Mouse (Mus musculus): ENCODE results near the gene Kbtbd2. TPM values are rescaled to one million over a fixed set of nuclear protein-coding genes. Genes with fewer than 3 reads are reported as not detected.

Kbtbd2 gene
- 24.5 and 30.4 TPM in 2 replicates for polyA plus RNA-seq (2014; fragmentation: Nextera tagmentation; extraction: Ambion mirVana)

DNA sequence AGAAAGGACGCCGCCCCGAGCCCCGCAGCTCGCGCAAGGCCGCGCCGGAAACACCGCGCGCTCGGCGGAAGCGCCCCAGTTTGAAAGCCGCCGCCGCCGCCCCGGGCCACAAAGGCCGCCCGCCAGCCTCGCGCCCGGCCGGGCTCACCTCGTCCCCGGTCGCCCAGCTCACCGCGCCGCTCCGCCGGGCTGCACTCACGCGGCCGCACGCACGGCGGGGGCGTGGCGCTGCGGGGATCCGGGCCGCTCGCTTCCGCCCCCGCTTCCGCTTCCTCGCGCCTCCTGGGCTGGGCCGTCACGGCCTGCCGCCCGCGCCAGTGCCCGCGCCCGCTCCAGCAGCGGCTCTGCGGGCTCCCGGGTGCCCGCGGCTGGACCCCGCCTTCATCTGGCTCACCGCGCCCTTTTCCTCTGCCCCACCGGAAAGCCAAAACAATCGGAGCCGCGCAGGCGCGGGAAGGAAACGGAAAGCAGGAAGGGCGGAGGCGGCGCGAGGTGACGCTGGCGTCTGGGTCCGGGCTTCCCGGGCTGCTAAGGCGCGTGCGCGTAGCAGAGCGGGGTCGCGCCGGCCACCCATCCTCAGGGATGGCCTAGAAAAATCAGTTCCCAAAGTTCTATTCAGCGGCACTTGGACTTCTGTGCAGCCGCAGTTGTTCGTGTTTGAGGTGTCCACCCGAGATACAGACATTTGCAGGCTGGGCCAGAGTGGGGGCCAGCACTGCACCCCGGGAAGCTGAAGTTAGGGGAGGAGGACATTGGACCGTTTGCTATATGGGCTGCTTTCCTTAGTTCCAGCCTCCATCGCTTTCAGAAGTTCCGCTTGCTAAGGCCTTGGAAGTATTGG, at the start of gene Kbtbd2:
TSS of gene Kbtbd2 (minus strand) at position 503 of the 841 bp plus-strand sequence.
- peak within 1 kb of the TSS; percentile 96 for H3K9ac ChIP-seq (ENCODE audit: low read length)
- H3K36me3 ChIP-seq (ENCODE audit: control insufficient read depth, insufficient read depth, low read length) = no peaks in the 10 kb centered on the region
- DNase-seq (ENCODE audit: low spot score) (peak; percentile 93), ATAC-seq (replicated peaks; ENCODE audit: low FRiP score, low TSS enrichment, low read depth) (peak; percentile 95)
- peak within 1 kb of the TSS; percentile 85 for H3K4me3 ChIP-seq (ENCODE audit: low read depth, low read length)
- H3K9me3 ChIP-seq (ENCODE audit: control insufficient read depth, low read length) = no peaks in the 10 kb centered on the region
- WGBS = under 1% methylated on average over 89 of the region's 98 CpGs
- H3K4me2 ChIP-seq (ENCODE audit: low read length) = peak within 1 kb of the TSS; percentile 74
- peak within 1 kb of the TSS; percentile 99 for H3K27ac ChIP-seq (ENCODE audit: low read depth)
- H3K4me1 ChIP-seq (replicated peaks; ENCODE audit: control insufficient read depth, insufficient read depth, low read length) = peaks cover 9% of the 10 kb centered on the region
- H3K27me3 ChIP-seq (replicated peaks; ENCODE audit: control insufficient read depth, insufficient read depth, low read length) = no peaks in the 10 kb centered on the region

DNA sequence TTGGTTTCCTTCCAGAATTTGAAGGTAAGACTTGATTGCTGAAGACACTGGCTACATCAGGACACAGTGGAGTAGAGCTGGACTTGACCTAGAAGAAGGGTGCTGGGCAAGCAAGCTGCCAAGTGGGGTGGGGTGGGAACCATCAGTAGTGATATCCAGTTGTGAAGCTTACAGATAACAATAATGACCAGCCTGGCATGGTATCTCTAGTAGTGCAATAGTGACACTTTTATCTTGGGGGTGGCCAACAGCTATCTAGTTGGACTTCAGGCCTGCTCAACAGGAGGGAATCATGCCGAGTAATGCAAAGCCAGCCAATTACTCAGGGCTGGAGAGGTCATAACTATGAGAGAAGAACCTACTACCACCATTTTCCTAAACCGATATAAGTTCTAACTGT, 46.8 kb upstream of the Kbtbd2 start:
- Histone ChIP-seq H3K36me3 (ENCODE audit: control insufficient read depth, insufficient read depth, low read length) (0 out of 2 replicates have a peak, but pooled peaks cover 8% of the 10 kb centered on the region), H3K9ac (ENCODE audit: low read length) (no peak overlapping the region), H3K27ac (ENCODE audit: low read depth) (no peak overlapping the region), H3K9me3 (ENCODE audit: control insufficient read depth, low read length) (no peaks in the 10 kb centered on the region), H3K4me1 (replicated peaks; ENCODE audit: control insufficient read depth, insufficient read depth, low read length) (no peaks in the 10 kb centered on the region), H3K4me3 (ENCODE audit: low read depth, low read length) (no peak overlapping the region), H3K4me2 (ENCODE audit: low read length) (no peak overlapping the region), H3K27me3 (replicated peaks; ENCODE audit: control insufficient read depth, insufficient read depth, low read length) (no peaks in the 10 kb centered on the region)
- ATAC-seq (replicated peaks; ENCODE audit: low FRiP score, low TSS enrichment, low read depth) (no peak), DNase-seq (ENCODE audit: low spot score) (no peak)
- WGBS = 95% methylated on average over 2 of the region's 2 CpGs

DNA sequence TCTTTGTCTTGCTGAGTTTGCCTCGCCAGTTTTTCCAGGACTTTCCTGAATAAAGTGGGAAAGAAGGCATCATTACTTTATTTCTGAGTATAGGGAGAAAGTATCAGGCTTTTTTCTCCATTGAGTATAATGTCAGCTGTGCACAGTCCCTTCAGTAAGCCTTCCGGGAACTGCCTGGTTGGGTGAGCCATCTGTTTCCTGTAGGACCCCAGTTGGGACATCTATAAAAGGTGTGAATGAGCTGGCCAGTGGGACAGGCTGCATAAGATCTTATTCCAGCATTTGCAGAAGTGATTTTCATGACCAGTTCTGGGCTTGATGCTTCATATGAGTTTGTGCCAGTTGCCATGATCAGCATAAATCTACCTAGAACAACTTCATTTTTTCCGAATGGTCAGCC, 45.6 kb upstream of the Kbtbd2 start:
- 87% methylated on average over 3 of the region's 3 CpGs for WGBS
- 0 out of 2 replicates have a peak, but pooled peaks cover 8% of the 10 kb centered on the region for H3K36me3 ChIP-seq (ENCODE audit: control insufficient read depth, insufficient read depth, low read length)
- no peak overlapping the region for H3K4me3 ChIP-seq (ENCODE audit: low read depth, low read length)
- no peaks in the 10 kb centered on the region for H3K9me3 ChIP-seq (ENCODE audit: control insufficient read depth, low read length)
- H3K4me2 ChIP-seq (ENCODE audit: low read length) = no peak overlapping the region
- no peaks in the 10 kb centered on the region for H3K27me3 ChIP-seq (replicated peaks; ENCODE audit: control insufficient read depth, insufficient read depth, low read length)
- H3K9ac ChIP-seq (ENCODE audit: low read length) = no peak overlapping the region
- H3K4me1 ChIP-seq (replicated peaks; ENCODE audit: control insufficient read depth, insufficient read depth, low read length) = no peaks in the 10 kb centered on the region
- DNase-seq (ENCODE audit: low spot score) = no peak
- no peak overlapping the region for H3K27ac ChIP-seq (ENCODE audit: low read depth)
- ATAC-seq (replicated peaks; ENCODE audit: low FRiP score, low TSS enrichment, low read depth) = no peak

DNA sequence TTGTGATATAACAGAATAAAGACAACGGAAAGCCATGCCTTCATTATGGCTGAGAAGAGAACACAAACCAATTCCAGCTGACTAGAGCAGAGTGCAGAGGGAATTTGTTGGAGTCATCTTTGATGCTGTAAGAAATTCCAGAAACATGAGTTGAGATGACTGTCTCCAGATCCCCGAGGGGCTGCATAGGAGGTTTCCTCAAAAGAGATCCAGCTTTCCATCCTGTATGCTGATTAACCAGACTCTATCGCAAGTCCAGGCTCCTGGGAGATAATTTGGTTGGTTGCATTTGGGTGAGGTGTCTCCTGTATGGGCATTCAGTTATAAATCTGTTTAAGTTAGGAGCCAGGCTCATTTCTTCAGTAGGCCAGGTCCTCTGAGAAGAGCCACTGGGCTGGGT, 40.0 kb upstream of the Kbtbd2 start:
- no peak overlapping the region for H3K4me2 ChIP-seq (ENCODE audit: low read length)
- 87% methylated on average over 3 of the region's 3 CpGs for whole genome bisulfite sequencing
- DNase-seq (ENCODE audit: low spot score) (peak; percentile 9), ATAC-seq (replicated peaks; ENCODE audit: low FRiP score, low TSS enrichment, low read depth) (no peak)
- H3K9me3 ChIP-seq (ENCODE audit: control insufficient read depth, low read length) = no peaks in the 10 kb centered on the region
- H3K27me3 ChIP-seq (replicated peaks; ENCODE audit: control insufficient read depth, insufficient read depth, low read length) = no peaks in the 10 kb centered on the region
- H3K27ac ChIP-seq (ENCODE audit: low read depth) = no peak overlapping the region
- no peak overlapping the region for H3K9ac ChIP-seq (ENCODE audit: low read length)
- peaks cover 22% of the 10 kb centered on the region for H3K36me3 ChIP-seq (ENCODE audit: control insufficient read depth, insufficient read depth, low read length)
- no peak overlapping the region for H3K4me3 ChIP-seq (ENCODE audit: low read depth, low read length)
- no peaks in the 10 kb centered on the region for H3K4me1 ChIP-seq (replicated peaks; ENCODE audit: control insufficient read depth, insufficient read depth, low read length)

DNA sequence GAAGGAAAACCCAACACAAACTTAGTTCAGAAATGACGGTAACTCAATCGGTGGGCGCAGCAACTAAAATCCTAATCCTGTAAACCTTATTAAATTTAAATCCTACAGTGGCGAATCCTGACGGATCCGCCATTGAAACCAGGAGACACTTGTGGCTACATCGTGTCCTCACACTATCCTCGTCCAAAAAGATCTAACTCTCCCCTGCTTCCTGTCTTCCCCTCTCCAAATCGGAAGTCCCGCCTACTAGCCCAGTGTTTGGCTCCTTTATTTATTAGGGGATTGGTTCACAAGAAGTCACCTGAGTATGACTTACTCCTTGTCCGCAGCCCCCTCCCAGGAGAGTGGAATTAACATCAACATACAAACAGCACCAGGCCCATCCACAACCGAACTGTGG, 39.6 kb upstream of the Kbtbd2 start:
- Histone ChIP-seq H3K4me2 (ENCODE audit: low read length) (no peak overlapping the region), H3K4me1 (replicated peaks; ENCODE audit: control insufficient read depth, insufficient read depth, low read length) (no peaks in the 10 kb centered on the region), H3K9me3 (ENCODE audit: control insufficient read depth, low read length) (no peaks in the 10 kb centered on the region), H3K27me3 (replicated peaks; ENCODE audit: control insufficient read depth, insufficient read depth, low read length) (no peaks in the 10 kb centered on the region), H3K4me3 (ENCODE audit: low read depth, low read length) (no peak overlapping the region), H3K9ac (ENCODE audit: low read length) (no peak overlapping the region), H3K36me3 (ENCODE audit: control insufficient read depth, insufficient read depth, low read length) (peaks cover 22% of the 10 kb centered on the region), H3K27ac (ENCODE audit: low read depth) (no peak overlapping the region)
- no peak for ATAC-seq (replicated peaks; ENCODE audit: low FRiP score, low TSS enrichment, low read depth)
- peak; percentile 23 for DNase-seq (ENCODE audit: low spot score)
- 95% methylated on average over 12 of the region's 12 CpGs for WGBS

DNA sequence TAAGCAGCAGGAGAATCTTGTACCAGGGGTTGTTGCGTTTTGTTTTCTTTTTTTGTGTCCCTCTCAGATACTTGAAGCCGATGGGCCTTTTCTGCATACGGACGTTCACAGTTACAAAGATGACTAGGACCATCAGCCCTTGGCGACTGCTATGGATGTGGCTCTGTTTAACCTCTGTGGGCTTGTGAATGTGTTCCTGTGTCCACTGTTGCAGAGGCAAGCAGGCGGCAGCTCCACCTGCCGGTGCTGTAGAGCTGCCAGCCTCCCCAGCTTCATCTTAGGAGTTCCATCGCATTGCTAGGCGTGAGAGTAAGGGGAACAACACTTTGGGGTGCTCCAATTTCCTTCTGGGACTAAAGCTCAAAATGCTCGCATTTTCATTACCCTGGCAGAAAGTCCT, 37.9 kb upstream of the Kbtbd2 start:
- WGBS = 88% methylated on average over 10 of the region's 10 CpGs
- H3K4me3 ChIP-seq (ENCODE audit: low read depth, low read length) = no peak overlapping the region
- H3K27me3 ChIP-seq (replicated peaks; ENCODE audit: control insufficient read depth, insufficient read depth, low read length) = no peaks in the 10 kb centered on the region
- no peak overlapping the region for H3K27ac ChIP-seq (ENCODE audit: low read depth)
- H3K9me3 ChIP-seq (ENCODE audit: control insufficient read depth, low read length) = no peaks in the 10 kb centered on the region
- peaks cover 22% of the 10 kb centered on the region for H3K36me3 ChIP-seq (ENCODE audit: control insufficient read depth, insufficient read depth, low read length)
- DNase-seq (ENCODE audit: low spot score) = peak; percentile 15
- ATAC-seq (replicated peaks; ENCODE audit: low FRiP score, low TSS enrichment, low read depth) = no peak
- no peak overlapping the region for H3K9ac ChIP-seq (ENCODE audit: low read length)
- no peaks in the 10 kb centered on the region for H3K4me1 ChIP-seq (replicated peaks; ENCODE audit: control insufficient read depth, insufficient read depth, low read length)
- no peak overlapping the region for H3K4me2 ChIP-seq (ENCODE audit: low read length)

DNA sequence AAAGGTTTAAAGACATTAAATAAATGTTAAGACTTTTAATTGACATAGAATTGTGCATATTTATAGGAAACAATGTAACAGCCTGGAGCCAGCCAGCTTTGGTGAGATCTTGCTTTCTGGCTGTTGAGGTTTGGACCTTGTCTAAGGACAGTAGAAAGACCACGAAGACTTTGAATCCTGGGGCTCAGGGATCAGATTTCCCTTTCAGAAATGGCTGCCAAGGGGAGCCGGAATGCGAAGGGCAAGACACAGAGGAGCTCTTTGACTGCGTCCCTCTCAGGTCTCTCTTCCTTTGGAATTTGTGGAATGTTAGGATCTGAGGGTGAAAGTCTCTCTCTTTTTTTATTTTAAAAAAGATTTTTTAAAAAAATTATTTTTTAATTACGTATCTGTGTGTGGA, 37.2 kb upstream of the Kbtbd2 start:
- H3K36me3 ChIP-seq (ENCODE audit: control insufficient read depth, insufficient read depth, low read length) = peaks cover 22% of the 10 kb centered on the region
- H3K4me2 ChIP-seq (ENCODE audit: low read length) = no peak overlapping the region
- WGBS = 50% methylated on average over 5 of the region's 5 CpGs
- H3K27ac ChIP-seq (ENCODE audit: low read depth) = no peak overlapping the region
- ATAC-seq (replicated peaks; ENCODE audit: low FRiP score, low TSS enrichment, low read depth) (no peak), DNase-seq (ENCODE audit: low spot score) (peak; percentile 38)
- H3K9ac ChIP-seq (ENCODE audit: low read length) = no peak overlapping the region
- H3K9me3 ChIP-seq (ENCODE audit: control insufficient read depth, low read length) = no peaks in the 10 kb centered on the region
- no peaks in the 10 kb centered on the region for H3K27me3 ChIP-seq (replicated peaks; ENCODE audit: control insufficient read depth, insufficient read depth, low read length)
- H3K4me3 ChIP-seq (ENCODE audit: low read depth, low read length) = no peak overlapping the region
- no peaks in the 10 kb centered on the region for H3K4me1 ChIP-seq (replicated peaks; ENCODE audit: control insufficient read depth, insufficient read depth, low read length)

DNA sequence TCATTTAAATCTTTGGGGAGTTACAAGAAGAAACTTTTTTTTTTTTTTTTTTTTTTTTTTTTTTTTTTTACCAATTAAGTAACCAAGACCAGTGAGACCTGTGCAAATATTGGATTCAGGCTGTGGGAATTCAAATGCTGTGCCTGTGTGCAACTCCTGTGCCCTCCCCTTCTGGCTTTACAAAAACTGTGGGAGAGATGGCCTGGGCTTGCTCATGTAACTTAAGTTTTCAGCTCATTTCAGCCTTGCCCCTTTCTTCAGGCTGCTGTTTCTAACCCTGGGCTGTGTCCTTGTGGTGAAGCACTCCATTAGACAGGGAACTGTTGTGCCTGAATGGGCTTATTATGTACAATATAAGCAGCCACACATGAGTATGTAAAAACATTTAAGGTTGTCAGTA, 35.2 kb upstream of the Kbtbd2 start:
- Histone ChIP-seq H3K36me3 (ENCODE audit: control insufficient read depth, insufficient read depth, low read length) (peaks cover 20% of the 10 kb centered on the region), H3K27me3 (replicated peaks; ENCODE audit: control insufficient read depth, insufficient read depth, low read length) (no peaks in the 10 kb centered on the region), H3K9ac (ENCODE audit: low read length) (peak overlapping the region; percentile 80), H3K27ac (ENCODE audit: low read depth) (no peak overlapping the region), H3K9me3 (ENCODE audit: control insufficient read depth, low read length) (no peaks in the 10 kb centered on the region), H3K4me2 (ENCODE audit: low read length) (peak overlapping the region; percentile 71), H3K4me3 (ENCODE audit: low read depth, low read length) (peak overlapping the region; percentile 72), H3K4me1 (replicated peaks; ENCODE audit: control insufficient read depth, insufficient read depth, low read length) (no peaks in the 10 kb centered on the region)
- ATAC-seq (replicated peaks; ENCODE audit: low FRiP score, low TSS enrichment, low read depth) = no peak
- DNase-seq (ENCODE audit: low spot score) = peak; percentile 51

DNA sequence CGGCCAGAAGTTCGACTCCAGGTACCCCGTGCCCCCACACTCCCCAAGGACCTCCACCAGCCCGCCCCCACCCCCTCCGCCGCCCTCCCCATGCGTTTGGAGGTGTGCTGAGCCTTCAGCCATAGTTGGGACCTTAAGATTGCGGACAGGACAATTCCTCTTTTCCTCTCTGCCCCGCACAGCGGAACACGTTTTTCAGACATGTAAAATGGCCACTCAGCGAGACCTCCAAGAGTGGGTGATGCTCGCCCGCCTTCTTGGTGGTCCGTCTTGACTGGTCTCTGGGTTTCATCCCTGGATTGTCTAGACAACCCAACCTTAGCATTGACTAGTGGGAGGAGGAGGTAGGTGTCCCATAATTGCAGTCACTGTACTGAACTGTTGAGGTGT, 34.8 kb upstream of the Kbtbd2 start:
- Histone ChIP-seq H3K36me3 (ENCODE audit: control insufficient read depth, insufficient read depth, low read length) (peaks cover 17% of the 10 kb centered on the region), H3K4me1 (replicated peaks; ENCODE audit: control insufficient read depth, insufficient read depth, low read length) (no peaks in the 10 kb centered on the region), H3K4me3 (ENCODE audit: low read depth, low read length) (peak overlapping the region; percentile 72), H3K27ac (ENCODE audit: low read depth) (peak overlapping the region; percentile 84), H3K9me3 (ENCODE audit: control insufficient read depth, low read length) (no peaks in the 10 kb centered on the region), H3K27me3 (replicated peaks; ENCODE audit: control insufficient read depth, insufficient read depth, low read length) (no peaks in the 10 kb centered on the region), H3K4me2 (ENCODE audit: low read length) (peak overlapping the region; percentile 71), H3K9ac (ENCODE audit: low read length) (peak overlapping the region; percentile 80)
- DNase-seq (ENCODE audit: low spot score) (peak; percentile 80), ATAC-seq (replicated peaks; ENCODE audit: low FRiP score, low TSS enrichment, low read depth) (peak; percentile 44; the same call in 1 of the 2 replicates)
- under 1% methylated on average over 12 of the region's 15 CpGs for WGBS

Data from intestine, embryonic 14.5 days (tissue).